Comparison of ENCODE assay signal across 11 mouse cellular contexts in the genomic region with DNA sequence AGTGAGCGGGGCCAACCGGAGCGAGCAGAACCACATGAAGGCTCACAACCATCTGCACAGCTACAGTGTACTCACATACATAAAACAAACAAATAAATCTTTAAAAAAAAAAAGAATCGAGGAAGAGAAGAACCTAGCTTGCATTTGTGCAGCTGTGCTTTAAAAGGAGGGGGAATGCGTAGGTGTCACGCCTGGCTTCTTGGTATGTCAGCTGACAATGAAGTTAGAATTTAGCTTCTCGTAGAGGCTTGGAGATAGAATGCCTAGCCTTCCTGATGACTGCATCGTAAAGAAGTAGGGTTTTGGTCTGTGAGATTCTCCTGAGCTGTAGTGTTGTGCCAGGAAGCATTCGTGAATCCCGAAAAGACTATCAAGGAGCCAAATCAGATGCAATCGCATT.
"Had no signal": no experiment of that assay in that cellular context is flagged by ENCODE, and none has a peak within 500 bp of the region (broad histone marks: within the 10 kb centered on the region; RNA-seq: fewer than 3 reads in every experiment).

No protein-coding gene starts in this region.

- H3K9me3 ChIP-seq: limb, embryonic 15.5 days; liver, embryonic 12.5 days; lung, embryonic 15.5 days; megakaryocyte, embryonic 14.5 days; midbrain, embryonic 15.5 days had no signal

- ATAC-seq: intestine, embryonic 16.5 days; liver, embryonic 12.5 days; midbrain, embryonic 15.5 days had no signal

- H3K9ac ChIP-seq: limb, embryonic 15.5 days; liver, embryonic 12.5 days; lung, embryonic 15.5 days; midbrain, embryonic 15.5 days had no signal

- H3K4me2 ChIP-seq: limb, embryonic 15.5 days; lung, embryonic 15.5 days; midbrain, embryonic 11.5 days; midbrain, embryonic 15.5 days had no signal

- H3K4me3 ChIP-seq: limb, embryonic 15.5 days; liver, embryonic 12.5 days; lung, embryonic 15.5 days; megakaryocyte, embryonic 14.5 days; midbrain, embryonic 15.5 days had no signal

- H3K36me3 ChIP-seq: limb, embryonic 15.5 days; lung, embryonic 15.5 days; midbrain, embryonic 15.5 days had no signal

- H3K27ac ChIP-seq: limb, embryonic 15.5 days; liver, embryonic 12.5 days; lung, embryonic 15.5 days; macrophage; midbrain, embryonic 15.5 days had no signal

- H3K27me3 ChIP-seq: limb, embryonic 15.5 days; liver, embryonic 12.5 days; lung, embryonic 15.5 days; megakaryocyte, embryonic 14.5 days; midbrain, embryonic 15.5 days had no signal

- DNase-seq: lung, postnatal 14 days; spleen, adult 18-20 months; thymus, postnatal 4 days had no signal
